Mouse (Mus musculus): ENCODE measurements around the gene Supt20.
A peak's percentile ranks its signal among the peaks of the same experiment; 100 is the strongest.
"Not testable (repeated sequence)": the region's sequence is repeated elsewhere in the genome, so short reads cannot be mapped to it uniquely, and the experiment has no call there.

Gene Supt20

GRCm38 (mm10) chr3:54704106-54704505 lies 11.5 kb downstream of the Supt20 start:
- not testable (repeated sequence) for DNase-seq (ENCODE audit: low spot score in 2 of 2)

GRCm38 (mm10) chr3:54708972-54709371 lies 16.4 kb downstream of the Supt20 start:
- no peak for DNase-seq (ENCODE audit: low spot score in 2 of 2)

- DNase-seq (ENCODE audit: low spot score in 2 of 2): no peak
These were observed 21.6 kb downstream of the Supt20 start, which contains the start of gene Gm21958 for GRCm38 (mm10) chr3:54714253-54714652. Gm21958 (minus strand) TSS chr3:54714353.

- no peak for DNase-seq (ENCODE audit: low spot score in 2 of 2)
These were observed 22.9 kb downstream of the Supt20 start for GRCm38 (mm10) chr3:54715461-54715860.

- no peak for DNase-seq (ENCODE audit: low spot score in 2 of 2)
These were observed 24.7 kb downstream of the Supt20 start for GRCm38 (mm10) chr3:54717348-54717747.

- no peak for DNase-seq (ENCODE audit: low spot score in 2 of 2)
These were observed 26.3 kb downstream of the Supt20 start for GRCm38 (mm10) chr3:54718947-54719346.

- DNase-seq (ENCODE audit: low spot score in 2 of 2): no peak
These were observed 31.3 kb downstream of the Supt20 start for GRCm38 (mm10) chr3:54723741-54724500.

- no peak for DNase-seq (ENCODE audit: low spot score in 2 of 2)
These were observed 32.7 kb downstream of the Supt20 start for GRCm38 (mm10) chr3:54725344-54725743.

GRCm38 (mm10) chr3:54727588-54727987 lies 35.0 kb downstream of the Supt20 start:
- DNase-seq (ENCODE audit: low spot score in 2 of 2): no peak

GRCm38 (mm10) chr3:54728100-54728499 lies 35.5 kb downstream of the Supt20 start:
- no peak for DNase-seq (ENCODE audit: low spot score in 2 of 2)

- no peak for DNase-seq (ENCODE audit: low spot score in 2 of 2)
These were observed 39.1 kb downstream of the Supt20 start for GRCm38 (mm10) chr3:54731626-54732150.

GRCm38 (mm10) chr3:54732371-54732770 lies 39.8 kb downstream of the Supt20 start:
- no peak for DNase-seq (ENCODE audit: low spot score in 2 of 2)

- peak; percentile 87 to 92 for DNase-seq (ENCODE audit: low spot score in 2 of 2)
These were observed 42.0 kb downstream of the Supt20 start for GRCm38 (mm10) chr3:54734411-54735246.

- DNase-seq (ENCODE audit: low spot score in 2 of 2): peak; percentile 89 to 92
These were observed 42.8 kb downstream of the Supt20 start, which contains the start of the genes Exosc8 and Alg5 for GRCm38 (mm10) chr3:54735247-54736046. Exosc8 (minus strand) TSS chr3:54735393. Alg5 (plus strand) TSS chr3:54735539.

GRCm38 (mm10) chr3:54736101-54736927 lies 43.7 kb downstream of the Supt20 start:
- no peak for DNase-seq (ENCODE audit: low spot score in 2 of 2)

GRCm38 (mm10) chr3:54737317-54737716 lies 44.7 kb downstream of the Supt20 start:
- no peak for DNase-seq (ENCODE audit: low spot score in 2 of 2)

- DNase-seq (ENCODE audit: low spot score in 2 of 2): no peak
These were observed 49.4 kb downstream of the Supt20 start for GRCm38 (mm10) chr3:54741965-54742364.

- no peak for DNase-seq (ENCODE audit: low spot score in 2 of 2)
These were observed 53.2 kb downstream of the Supt20 start for GRCm38 (mm10) chr3:54745799-54746198.

- DNase-seq (ENCODE audit: low spot score in 2 of 2): no peak
These were observed 60.8 kb downstream of the Supt20 start for GRCm38 (mm10) chr3:54753411-54753810.

All from urinary bladder, postnatal 4 days (tissue).